Mouse (Mus musculus): ENCODE results near the gene Commd3. TPM values are rescaled to one million over a fixed set of nuclear protein-coding genes. Genes with fewer than 3 reads are reported as not detected.

Commd3 gene
- polyA plus RNA-seq (2012; rRNA removed) = 48.8 and 51.1 TPM in 2 replicates

DNA sequence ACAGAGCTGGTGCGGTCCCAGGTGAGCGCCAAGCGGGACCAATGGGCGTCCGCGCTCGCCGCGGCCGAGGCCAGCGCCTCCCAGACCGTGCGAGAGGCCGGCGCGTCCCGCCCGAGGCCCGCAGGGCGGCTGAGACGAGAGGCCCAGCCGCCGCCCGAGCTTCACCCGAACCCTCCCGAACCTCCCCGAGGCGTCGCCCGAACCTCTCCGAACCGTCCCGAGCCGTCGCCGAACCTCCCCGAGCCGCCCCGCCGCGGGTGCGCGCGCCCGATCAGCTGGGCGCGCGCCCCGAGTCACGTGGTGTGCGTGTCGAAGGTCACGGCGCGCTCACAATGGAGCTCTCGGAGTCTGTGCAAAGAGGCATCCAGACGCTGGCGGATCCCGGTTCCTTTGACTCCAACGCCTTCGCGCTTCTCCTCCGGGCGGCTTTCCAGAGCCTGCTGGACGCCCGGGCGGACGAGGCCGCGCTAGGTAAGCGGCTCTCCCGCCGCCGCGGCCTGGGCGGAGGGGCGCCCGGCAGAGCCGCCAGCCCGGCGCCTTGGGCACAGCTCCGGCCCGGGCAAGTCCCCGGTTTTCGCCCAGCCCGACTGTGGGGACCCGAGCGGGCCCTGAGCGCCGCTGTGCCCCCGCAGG is at the start of gene Commd3:
Commd3 (plus strand) TSS at position 252 of the 633 bp plus-strand sequence.

DNA sequence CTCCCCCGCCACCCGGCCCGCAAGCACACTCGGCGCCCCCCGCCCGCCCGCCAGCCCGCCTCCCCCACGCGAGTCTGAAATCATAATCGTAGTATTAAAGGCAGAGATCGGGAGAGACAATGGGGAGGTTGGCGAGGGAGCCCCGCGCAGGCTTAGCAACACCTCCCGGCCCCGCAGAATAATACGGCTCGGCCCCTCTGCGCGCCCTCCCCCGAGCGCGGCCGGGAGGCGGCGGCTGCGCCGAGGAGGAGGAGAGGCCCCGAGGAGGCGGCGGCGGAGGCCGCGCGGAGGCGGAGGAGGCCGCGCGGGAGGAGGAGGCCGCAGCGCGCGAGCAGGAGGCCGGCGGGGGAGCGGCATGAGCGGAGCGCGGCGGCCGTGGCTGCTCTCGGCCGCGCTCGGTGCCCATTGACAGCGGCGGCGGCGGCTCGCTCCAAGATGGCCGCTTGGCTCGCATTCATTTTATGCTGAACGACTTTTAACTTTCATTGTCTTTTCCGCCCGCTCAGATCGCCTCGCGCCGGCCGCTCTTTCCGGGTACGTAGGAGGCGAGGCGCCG is 4.8 kb downstream of the Commd3 start, which contains the start of gene Bmi1:
Bmi1 (plus strand) TSS at position 83 of the 556 bp plus-strand sequence.

GRCm38 (mm10) chr2:18693871-18694610 is 21.9 kb downstream of the Commd3 start, which contains the start of gene Spag6:
TSS of gene Spag6 (plus strand) at chr2:18694032.

Other genes starting within 250 kb of the Commd3 start
- gene Bmi1, start 4.6 kb downstream of the Commd3 start, polyA plus RNA-seq (2012; rRNA removed) = 6.3 TPM in 2 replicates
- gene Spag6, start 21.6 kb downstream of the Commd3 start, polyA plus RNA-seq (2012; rRNA removed) = 0.04 and 0.10 TPM in 2 replicates